Mouse (Mus musculus) cerebellum, postnatal 14 days (tissue): ENCODE measurements around the gene Slc35e3.
"Not testable (repeated sequence)": the region's sequence is repeated elsewhere in the genome, so short reads cannot be mapped to it uniquely, and the experiment has no call there.

Experiments
- DNase-seq, 2 experiments: peaks; one replicate each; pipeline ENCODE4 v3.0.0; 2021; ENCODE audit warnings: mixed read lengths in 2 of 2

Slc35e3 gene

DNA sequence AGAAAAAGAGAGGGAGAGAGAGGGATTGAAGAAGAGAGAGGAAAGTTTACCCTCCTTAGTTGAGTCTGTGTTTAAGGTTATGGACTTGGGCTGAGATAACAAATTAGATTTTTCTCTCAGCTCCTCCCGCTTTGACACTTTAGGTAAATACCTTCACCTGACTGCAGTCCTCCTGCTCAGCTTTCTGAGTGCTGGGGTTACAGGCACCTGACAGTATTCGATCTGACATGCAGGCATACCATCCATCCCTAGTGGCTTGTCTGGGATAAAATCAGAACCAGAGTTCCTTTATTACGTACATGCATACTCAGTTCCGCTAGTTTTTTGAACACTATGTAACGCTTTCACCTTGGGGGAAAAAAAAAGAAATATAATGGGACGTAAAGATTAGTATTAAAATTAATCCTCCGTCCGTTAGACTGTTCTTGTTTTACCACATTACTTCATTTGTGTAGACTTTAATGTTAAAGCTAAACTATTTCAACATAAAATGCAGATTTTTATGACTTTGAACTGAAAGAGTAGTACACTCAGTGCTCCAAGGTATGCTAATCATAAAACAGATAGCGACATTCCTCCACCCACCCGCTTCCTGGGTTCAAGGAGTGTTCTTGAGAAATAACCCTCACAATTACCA, 3.0 kb upstream of the Slc35e3 start:
- no peak for DNase-seq

GRCm38 (mm10) chr10:117748276-117749049, 2.3 kb upstream of the Slc35e3 start:
- no peak for DNase-seq

DNA sequence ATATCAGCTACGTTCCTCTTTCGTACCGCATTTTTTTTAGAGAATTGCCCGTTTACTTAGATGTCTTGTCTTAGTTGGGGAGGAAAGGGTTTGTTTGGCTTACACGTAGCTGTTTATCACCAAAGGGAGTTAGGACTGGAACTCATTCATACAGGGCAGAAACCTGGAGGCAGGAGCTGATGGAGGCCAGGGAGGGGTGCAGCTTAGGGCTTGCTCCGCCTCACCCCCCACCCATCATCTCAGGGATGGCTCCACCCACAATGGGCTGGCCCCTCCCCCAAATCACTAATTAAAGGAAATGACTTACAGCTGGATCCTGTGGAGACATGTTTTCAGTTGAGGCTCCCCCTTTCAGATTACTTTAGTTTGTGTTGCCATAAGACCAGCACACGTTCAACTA, 1.5 kb upstream of the Slc35e3 start:
- no peak for DNase-seq

DNA sequence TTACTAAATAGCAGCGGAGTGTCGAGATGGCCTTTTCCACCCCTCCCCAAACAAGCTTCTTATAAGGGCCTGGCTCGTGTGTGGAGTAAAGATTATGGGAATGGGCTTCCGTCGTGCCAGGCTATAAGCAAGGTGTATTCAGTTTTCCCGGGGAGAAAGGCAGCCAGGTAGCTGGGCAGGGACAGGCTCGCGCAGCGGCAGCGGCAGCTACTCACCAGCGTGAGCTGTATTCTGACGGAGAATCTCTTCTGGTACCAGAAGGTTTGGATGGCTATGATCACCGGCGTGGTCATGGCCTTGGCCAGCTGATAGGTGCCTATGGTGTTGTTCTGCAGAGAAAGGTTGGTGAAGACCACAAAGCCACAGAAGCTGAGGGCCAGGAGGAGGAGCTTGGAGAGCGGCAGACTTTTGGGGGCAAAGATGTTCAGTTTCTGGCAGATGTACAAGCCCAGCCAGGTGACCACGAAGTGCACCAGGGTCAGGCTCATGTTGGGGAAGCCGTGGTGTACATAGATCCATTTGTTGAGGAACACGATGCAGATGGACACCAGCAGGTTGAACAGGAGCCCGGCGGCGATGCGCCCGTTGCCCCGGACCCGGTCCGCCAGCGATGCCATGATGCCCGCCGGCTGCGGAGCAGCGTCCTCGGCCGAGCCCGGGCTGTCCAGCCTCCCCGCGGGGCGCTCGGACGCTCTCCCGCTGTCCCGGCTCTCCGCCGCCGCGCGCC, 432 bp downstream of the Slc35e3 start:
- DNase-seq = peak; percentile 38 to 46

- no peak for DNase-seq
Observed at GRCm38 (mm10) chr10:117743917-117744316, 2.2 kb downstream of the Slc35e3 start.

GRCm38 (mm10) chr10:117743182-117743581, 3.0 kb downstream of the Slc35e3 start:
- DNase-seq = no peak

- DNase-seq = no peak
Observed at GRCm38 (mm10) chr10:117742618-117743017, 3.5 kb downstream of the Slc35e3 start.

DNA sequence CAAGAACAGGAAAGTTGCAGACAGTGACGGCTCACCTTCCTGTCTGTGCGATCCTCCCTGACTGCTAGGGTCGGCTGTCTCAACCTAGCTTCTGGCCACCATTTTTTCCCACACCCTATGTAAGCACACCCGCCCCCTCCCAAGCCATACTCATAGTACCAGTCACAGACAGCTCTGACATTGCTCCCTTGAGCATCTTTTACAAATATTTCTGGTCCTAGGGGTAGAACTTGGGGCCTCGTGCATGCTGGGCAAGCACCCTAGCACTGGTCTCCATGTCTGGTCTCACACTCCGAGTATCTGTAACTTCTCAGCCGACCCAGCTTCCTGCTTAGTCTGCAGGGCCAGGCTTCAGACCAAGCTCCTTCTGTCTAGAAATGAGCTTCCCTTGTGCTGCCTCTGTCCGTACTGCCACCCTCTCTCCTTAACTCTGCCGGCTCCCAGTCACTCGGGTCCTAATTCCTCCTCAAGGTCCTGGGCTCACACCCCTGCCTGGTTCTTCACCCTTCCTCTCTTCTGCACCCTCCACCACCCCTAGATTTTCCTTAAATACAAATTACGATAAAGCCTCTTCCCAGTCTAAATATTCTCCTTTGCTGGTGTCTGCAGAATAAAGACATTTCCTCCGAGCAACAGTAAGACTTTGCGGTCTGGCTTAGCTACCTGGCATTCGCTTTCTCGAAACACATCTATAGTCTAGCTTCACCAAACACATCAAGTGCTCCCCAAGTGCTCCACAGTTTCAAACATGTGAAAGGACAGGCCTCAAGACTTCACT, 4.3 kb downstream of the Slc35e3 start:
- DNase-seq = no peak

DNA sequence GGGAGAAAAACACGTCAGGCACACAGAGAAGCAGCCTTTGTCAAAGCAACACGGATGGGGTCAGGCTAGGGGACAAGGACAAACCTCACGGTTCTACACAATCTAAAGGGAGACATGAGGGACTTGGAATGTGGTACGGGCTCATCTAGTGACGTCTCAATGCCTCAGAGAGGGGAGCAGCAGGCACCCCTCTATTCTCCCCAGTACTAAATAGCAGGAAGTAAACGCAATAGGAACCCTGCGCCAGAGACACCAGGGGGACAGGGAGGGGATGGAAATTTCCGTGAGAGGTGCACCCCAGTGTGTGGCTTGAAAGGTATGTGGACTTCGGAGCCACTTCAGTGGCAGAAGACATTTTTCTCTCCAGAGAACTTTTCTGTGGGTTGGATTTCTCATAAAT, 5.2 kb downstream of the Slc35e3 start:
- no peak for DNase-seq

- no peak for DNase-seq
Observed at GRCm38 (mm10) chr10:117740171-117740570, 6.0 kb downstream of the Slc35e3 start.

DNA sequence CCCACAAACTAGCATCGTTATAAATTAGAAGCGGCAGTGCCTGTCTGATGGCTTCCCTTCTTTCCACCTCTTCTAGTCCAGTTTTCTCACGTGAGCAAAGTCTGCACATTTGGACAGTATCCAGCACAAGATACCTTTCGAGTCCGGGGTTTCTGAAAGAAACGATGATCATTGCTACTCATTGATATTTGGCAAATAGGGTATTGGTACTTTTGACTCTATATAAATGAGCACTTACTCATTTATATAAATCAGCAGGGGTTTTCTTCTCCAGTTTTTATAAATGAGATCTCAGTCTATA, 6.6 kb downstream of the Slc35e3 start:
- DNase-seq = no peak

GRCm38 (mm10) chr10:117738928-117739647, 7.1 kb downstream of the Slc35e3 start:
- DNase-seq = no peak

- no peak for DNase-seq
Observed at GRCm38 (mm10) chr10:117738140-117738921, 7.8 kb downstream of the Slc35e3 start.

- DNase-seq = not testable (repeated sequence)
Observed at GRCm38 (mm10) chr10:117737498-117737897, 8.7 kb downstream of the Slc35e3 start.

DNA sequence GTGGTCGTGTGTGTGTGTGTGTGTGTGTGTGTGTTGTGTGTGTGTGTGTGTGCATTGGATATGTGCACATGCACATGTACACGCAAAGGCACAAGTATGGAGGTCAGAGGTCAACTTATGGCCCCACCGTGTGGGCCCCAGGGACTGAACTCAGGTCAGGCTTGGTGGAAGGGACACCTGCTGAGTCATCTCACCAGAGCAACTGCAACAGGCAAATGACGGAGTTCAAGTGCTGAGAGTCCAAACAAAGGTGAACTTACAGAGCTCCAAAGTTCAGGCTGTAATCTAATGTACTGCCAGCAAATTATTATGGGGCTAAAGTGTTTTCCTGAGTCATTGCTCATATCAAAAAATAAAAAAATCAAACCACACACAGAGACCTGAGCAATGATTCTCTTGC, 9.1 kb downstream of the Slc35e3 start:
- no peak for DNase-seq

DNA sequence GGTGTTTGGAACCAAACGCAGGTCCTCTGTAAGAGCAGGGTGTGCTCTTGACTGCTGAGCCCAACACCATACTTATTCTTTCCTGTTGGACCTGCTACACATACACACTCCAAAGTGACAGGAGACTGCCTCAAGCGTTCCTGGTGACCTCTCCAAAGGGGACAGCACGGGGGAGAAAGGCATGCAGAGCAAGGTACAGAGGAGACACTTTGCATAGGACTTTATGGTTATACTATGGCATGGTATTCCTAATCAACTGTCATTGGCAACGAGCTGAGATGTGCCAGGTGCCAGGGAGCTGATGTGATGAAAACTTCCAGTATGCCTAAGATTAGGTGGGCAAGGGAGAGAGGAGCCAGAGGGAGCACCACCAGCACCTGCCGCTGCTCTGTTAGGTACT, 9.6 kb downstream of the Slc35e3 start:
- DNase-seq = no peak

GRCm38 (mm10) chr10:117735396-117735795, 10.8 kb downstream of the Slc35e3 start:
- DNase-seq = not testable (repeated sequence)

DNA sequence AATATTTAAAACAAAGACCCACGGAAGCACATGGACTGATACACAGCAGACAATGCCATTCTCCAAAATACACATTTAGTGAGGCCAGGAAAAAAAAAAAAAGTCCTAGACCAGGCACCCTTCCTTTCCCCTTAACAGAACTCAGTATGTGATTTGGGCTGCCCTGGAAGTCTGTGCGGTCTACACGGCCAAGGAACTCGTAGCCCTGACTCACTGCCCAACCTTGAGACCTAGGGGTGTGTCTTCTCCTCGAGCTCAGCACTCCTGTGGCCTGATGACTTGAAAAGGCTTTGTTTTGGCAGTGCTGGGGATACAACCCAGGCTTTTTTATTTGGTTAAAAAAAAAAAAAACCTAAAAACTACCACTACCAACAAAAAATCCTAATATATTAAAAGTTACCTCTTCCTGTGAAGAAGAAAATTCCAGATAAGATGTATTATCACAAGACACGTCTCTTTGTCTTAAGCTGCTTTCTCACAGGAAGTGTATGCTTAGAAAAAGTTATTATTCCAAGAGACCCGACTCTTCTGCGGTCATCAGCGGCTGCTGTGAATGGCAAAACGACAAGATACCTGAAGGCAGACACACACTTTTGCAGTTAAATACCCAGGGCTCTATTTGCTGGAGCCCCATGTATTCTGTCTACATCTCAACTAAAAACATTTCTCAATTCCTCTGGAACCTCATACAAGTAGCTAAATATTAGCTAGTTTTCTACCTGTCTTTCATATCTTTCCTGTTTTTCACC, 11.9 kb downstream of the Slc35e3 start:
- DNase-seq = not testable (repeated sequence)

- DNase-seq = not testable (repeated sequence)
Observed at GRCm38 (mm10) chr10:117733626-117734025, 12.5 kb downstream of the Slc35e3 start.

DNA sequence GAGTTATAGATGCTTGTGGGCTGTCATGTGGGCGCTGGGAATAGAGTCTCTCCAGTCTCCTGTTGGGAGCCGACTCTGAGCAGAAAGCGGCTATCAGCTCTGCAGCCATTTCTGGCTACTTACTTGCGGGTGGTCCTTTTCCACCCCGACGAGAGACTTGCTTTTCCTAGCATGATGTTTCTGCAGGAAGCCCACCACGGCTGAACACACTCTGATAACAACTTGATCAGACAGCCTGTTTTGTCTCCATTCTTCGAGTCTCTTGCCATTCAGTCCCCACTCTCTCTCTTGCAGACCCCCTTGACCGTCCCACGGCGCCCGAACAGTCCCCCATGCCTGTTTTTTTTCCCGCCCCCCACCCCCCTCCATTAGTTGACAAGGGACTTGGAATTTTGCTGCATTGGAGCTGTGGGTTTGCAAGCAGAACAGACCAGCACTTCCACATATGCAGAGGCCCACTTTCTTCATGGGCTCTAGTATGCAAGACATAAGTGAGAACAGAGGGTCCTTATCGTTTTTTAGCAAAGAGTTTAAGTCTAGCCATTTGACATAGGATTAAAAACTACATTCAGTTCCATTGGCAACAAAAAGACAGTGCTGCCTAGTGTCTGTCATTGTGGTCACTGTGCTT, 13.1 kb downstream of the Slc35e3 start:
- DNase-seq = no peak
